Mouse (Mus musculus) fibroblast of lung, adult 2 months (primary cell): ENCODE results near the gene Cyp2t4.

ENCODE experiments used
- DNase-seq: peaks from one replicate; pipeline ENCODE4 v3.0.0-alpha.2; 2011; ENCODE audit warnings: low read depth

Cyp2t4 gene

DNA sequence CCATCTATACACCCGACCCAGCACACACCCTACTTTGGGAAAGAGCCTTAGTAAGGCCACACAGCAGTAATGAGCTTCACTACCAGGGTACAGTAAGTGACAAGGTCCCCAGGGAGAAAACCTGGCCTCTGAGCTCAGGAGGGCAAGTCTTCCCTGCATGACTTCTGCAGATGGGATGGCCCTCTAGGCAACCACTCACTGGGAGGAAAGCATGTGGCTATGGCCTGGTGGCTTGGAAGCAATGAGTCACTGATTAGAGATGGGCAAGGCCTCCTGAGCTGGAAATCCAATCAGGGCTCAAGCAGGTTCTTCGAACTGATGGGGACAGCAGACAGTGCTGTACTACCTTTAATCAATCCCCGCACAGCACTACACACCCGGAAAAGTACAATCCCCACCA is 8.2 kb downstream of the Cyp2t4 start:
- no peak for DNase-seq

DNA sequence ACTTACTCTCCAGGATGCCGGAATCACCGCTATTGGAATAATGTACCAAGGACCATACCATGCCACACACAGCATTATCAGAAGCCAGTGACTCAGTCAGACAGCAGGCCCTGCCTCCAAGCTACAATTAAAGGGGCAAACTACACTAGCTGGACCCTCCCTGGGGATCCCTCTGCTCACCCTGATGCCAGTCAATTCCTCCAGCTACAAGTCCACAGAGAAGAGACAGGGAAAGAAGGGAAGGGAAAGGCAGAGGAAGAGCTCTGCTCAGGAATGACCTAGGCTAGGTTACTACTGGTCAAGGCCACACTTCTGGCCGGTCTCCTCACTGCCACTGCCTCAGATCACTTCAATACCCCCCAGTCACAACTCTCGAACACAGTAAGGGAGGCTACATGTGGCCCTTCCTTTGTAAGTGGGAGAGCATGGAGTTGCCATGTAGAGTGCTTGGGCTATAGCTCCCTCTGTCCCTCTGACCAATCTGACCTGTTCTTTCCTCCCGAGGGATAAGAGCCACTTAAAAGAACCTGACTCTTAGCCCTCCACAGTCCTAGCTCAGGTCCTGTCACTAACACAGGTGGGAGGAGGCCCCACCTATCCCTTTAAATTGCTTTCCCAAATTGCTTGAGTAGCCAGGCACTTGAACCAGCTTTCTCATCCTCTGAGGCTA is 9.4 kb downstream of the Cyp2t4 start:
- no peak for DNase-seq

- DNase-seq: no peak
Measured at GRCm38 (mm10) chr7:27163450-27163805, 9.9 kb downstream of the Cyp2t4 start.

DNA sequence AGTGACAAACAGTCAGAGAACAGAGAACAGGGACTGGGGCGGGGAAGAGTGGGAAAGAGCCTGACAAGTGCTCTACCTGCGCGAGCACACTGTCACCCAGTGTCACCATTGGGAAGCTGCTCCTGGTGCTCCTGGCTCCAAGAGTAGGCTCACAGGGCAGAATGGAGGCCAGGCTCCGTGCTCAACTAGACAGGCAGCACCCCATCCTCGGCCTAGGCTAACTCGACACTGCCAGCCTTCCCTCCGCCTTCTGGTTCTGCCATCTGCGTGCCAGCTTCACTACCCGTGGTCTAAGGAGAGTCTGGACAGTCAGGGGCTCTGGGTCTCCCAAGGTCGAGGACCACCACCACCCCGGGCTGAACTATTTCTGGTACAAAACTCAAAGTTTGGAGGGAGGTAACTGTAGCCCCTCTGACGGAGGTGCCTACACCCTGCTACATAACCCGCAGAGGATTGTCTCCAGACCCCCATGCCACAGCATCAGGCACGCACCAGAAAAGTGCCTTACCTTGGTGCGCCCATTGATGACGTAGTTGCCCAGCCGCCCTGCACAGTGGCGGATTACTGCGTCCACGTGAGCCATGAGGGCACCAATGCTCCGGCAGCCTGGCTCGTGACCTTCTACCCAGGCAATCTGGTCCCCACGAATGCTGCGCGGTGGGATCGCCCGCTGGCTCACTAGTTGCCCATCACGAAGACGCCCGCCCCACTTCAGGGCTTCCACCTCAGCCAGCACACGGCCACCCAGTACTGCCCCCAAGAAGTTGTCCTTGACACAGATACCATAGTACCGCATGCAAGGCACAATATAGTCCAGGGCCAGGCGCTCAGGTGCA is 10.8 kb downstream of the Cyp2t4 start:
- no peak for DNase-seq

DNA sequence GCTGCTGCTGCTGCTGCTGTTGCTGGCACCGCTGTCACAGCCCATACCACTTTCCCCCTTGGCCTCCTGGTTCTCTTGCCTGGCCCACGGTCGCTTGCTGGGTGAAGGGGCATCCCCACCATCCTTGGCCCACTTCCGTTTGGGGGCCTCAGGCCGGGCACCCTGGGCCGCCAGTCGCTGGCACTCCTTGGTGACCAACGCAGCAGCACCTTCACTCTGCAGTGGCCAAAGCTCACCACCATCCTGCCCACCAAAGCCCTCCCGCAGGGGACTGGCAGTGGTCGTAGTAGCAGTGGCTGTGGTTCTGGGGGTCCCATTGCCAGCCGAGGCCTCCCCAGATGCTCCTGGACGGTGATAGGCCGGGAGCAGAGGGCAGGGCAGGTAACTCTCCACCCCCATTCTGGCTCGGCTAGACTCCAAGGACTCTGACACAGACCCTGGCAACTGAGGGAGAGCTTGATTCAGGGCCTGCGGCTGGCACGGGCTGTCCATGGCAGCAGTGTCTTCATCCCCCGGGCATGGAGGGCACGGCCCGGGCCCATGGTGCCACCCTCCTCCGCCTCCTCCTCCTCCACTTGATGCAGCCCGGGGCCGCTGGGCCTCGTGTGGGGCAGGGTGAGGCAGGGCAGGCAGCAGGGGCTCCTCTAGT is 11.6 kb downstream of the Cyp2t4 start:
- no peak for DNase-seq

GRCm38 (mm10) chr7:27165696-27166095 is 12.2 kb downstream of the Cyp2t4 start:
- no peak for DNase-seq

DNA sequence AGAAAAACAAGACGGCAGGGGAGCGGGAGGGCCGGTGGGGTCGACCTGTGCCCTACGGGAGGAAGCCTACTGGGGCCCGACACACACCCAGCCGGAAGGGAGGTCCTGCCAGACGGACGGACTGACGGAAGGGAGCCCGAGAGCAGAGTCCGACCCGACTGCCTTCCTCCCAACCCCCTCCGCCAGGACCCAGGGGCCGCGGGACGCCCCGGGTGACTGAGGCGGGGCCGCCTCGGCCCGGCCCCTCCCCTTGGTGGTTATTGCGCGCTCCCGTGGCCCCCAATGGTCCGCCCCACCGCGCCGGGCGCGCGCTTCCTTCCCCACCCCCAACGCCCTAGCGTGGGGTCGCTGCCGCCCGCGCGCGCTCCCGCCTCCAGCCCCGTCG is 12.7 kb downstream of the Cyp2t4 start:
- DNase-seq: no peak

GRCm38 (mm10) chr7:27166614-27167474 is 13.3 kb downstream of the Cyp2t4 start, which contains the start of gene Egln2:
TSS of gene Egln2 (minus strand) at chr7:27166802.
- DNase-seq: no peak

DNA sequence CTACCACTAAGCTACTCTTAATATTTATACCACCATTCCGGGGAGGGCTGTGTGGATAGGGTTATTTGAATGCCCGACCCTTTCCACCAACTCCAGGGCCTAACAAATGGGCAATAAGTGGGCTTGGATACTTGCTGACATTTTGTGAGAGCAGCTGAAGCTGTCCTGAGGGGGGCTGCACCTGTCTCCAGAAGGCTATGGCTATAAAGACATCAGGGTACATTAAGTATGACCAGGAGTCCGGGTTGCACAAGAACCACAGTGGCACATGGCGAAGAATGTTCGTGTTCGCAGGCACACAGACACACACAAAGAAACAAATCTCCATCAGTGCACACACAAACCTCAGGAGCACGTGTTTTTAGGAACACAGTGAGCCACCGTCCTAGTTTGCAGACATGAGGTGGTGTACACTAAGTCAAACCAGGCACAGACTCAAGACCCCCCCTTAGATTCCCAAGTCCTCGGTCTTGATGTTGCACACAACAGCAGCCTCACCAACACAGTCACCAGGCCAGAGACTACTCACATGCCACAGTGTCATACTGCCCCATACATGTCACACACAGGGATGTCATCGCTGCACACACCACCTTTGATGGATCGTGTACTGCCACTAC is 14.1 kb downstream of the Cyp2t4 start:
- no peak for DNase-seq

DNA sequence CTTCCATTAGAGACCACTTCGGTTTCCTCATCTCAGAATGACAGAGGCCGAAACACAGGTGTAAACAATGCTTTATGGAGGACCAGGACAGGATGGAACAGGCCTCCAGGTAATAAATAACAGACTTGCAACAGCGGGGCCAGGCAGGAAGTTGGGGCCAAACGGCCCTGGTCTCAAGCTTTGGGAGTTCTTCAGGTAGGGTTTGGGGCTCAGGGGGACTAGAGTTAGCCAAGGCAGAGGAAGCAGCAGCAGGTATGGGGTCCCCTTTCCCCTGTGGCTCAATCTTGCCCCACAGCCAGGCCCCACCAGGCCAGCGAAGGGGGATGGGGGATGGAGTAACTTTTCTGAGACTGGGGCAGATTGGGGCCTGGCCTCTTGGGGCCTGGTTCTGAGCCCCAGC is 14.9 kb downstream of the Cyp2t4 start:
- DNase-seq: no peak

DNA sequence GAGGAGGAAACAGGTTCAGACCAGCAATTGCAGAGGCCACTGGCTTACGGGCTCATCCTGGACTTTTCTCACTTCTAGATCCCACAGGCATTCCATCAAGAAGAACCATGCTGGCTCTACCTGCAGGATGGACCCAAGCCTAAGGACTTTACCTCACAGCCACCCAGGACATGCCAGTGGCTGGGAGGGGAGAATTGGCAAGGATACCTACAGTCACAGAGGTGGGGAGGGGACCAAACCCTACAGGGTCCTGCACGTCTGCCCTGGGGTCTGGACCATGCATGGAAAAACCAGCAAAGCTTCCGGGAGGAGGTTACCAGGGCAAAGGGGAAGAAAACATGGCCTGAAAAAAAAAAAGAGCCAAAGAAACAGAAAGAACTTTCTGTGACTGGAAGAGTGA is 17.5 kb downstream of the Cyp2t4 start:
- no peak for DNase-seq

GRCm38 (mm10) chr7:27174496-27174895 is 21.0 kb downstream of the Cyp2t4 start:
- no peak for DNase-seq

DNA sequence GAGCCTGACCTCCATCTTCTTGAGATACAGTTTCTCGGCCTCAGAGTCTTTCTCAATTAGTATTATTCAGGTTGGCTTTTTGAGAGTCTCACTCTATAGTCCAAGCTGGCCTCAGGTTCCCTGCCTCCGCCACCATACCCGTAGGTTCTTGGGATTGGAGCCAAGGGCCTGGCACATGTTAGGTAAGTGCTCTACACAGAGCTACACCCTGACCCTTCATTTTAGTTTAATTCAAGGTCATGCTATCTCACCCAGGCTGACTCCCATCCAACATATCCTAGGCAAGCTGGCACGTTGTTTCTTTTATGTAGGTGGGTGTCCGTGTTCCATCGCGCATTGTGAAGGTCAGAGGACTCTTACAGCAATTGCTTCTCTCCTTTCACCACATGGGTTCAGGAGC is 21.4 kb downstream of the Cyp2t4 start:
- DNase-seq: no peak

GRCm38 (mm10) chr7:27177942-27178323 is 24.4 kb downstream of the Cyp2t4 start:
- DNase-seq: no peak

- DNase-seq: peak; percentile 100
Measured at GRCm38 (mm10) chr7:27178324-27179216, 25.1 kb downstream of the Cyp2t4 start, which contains the start of gene Rab4b. TSS of gene Rab4b (minus strand) at chr7:27178896.

- no peak for DNase-seq
Measured at GRCm38 (mm10) chr7:27179217-27179918, 25.9 kb downstream of the Cyp2t4 start.

- no peak for DNase-seq
Measured at GRCm38 (mm10) chr7:27180036-27180435, 26.5 kb downstream of the Cyp2t4 start.

GRCm38 (mm10) chr7:27180837-27181695 is 27.6 kb downstream of the Cyp2t4 start, which contains the start of the genes Gm21983 and Mia:
TSS of gene Gm21983 (minus strand) at chr7:27181086.
TSS of gene Mia (minus strand) at chr7:27181157.
- no peak for DNase-seq

GRCm38 (mm10) chr7:27182498-27182897 is 29.0 kb downstream of the Cyp2t4 start:
- no peak for DNase-seq
